Mouse (Mus musculus) thymus, postnatal 25 days (tissue): ENCODE data around the gene Fam185a.

ENCODE experiments used
- DNase-seq: peaks from one replicate; pipeline ENCODE4 v3.0.0; 2022

Fam185a gene

GRCm38 (mm10) chr5:21434148-21434929, 9.6 kb downstream of the Fam185a start:
- DNase-seq: no peak

GRCm38 (mm10) chr5:21436471-21436975, 11.8 kb downstream of the Fam185a start:
- DNase-seq: no peak

GRCm38 (mm10) chr5:21438428-21438827, 13.7 kb downstream of the Fam185a start:
- DNase-seq: no peak

- DNase-seq: no peak
Observed at GRCm38 (mm10) chr5:21439446-21440110, 14.8 kb downstream of the Fam185a start.

- DNase-seq: no peak
Observed at GRCm38 (mm10) chr5:21440833-21441530, 16.2 kb downstream of the Fam185a start.

- no peak for DNase-seq
Observed at GRCm38 (mm10) chr5:21467387-21467786, 42.6 kb downstream of the Fam185a start.

GRCm38 (mm10) chr5:21468100-21468499, 43.3 kb downstream of the Fam185a start:
- DNase-seq: no peak

GRCm38 (mm10) chr5:21478428-21478827, 53.7 kb downstream of the Fam185a start:
- DNase-seq: no peak

- DNase-seq: no peak
Observed at GRCm38 (mm10) chr5:21479746-21480145, 55.0 kb downstream of the Fam185a start.

- DNase-seq: no peak
Observed at GRCm38 (mm10) chr5:21481521-21481920, 56.8 kb downstream of the Fam185a start.

GRCm38 (mm10) chr5:21482446-21483222, 57.9 kb downstream of the Fam185a start:
- peak; percentile 8 for DNase-seq

GRCm38 (mm10) chr5:21483275-21483674, 58.5 kb downstream of the Fam185a start:
- no peak for DNase-seq

- no peak for DNase-seq
Observed at GRCm38 (mm10) chr5:21485197-21485829, 60.6 kb downstream of the Fam185a start.

GRCm38 (mm10) chr5:21486798-21487197, 62.0 kb downstream of the Fam185a start:
- no peak for DNase-seq

- no peak for DNase-seq
Observed at GRCm38 (mm10) chr5:21487306-21487705, 62.5 kb downstream of the Fam185a start.

GRCm38 (mm10) chr5:21487716-21488115, 63.0 kb downstream of the Fam185a start:
- DNase-seq: no peak

GRCm38 (mm10) chr5:21488506-21488905, 63.7 kb downstream of the Fam185a start:
- no peak for DNase-seq

GRCm38 (mm10) chr5:21489135-21489534, 64.4 kb downstream of the Fam185a start:
- no peak for DNase-seq

GRCm38 (mm10) chr5:21491469-21491868, 66.7 kb downstream of the Fam185a start:
- DNase-seq: no peak

GRCm38 (mm10) chr5:21492213-21492612, 67.5 kb downstream of the Fam185a start:
- no peak for DNase-seq

- DNase-seq: no peak
Observed at GRCm38 (mm10) chr5:21493294-21493999, 68.7 kb downstream of the Fam185a start.

- no peak for DNase-seq
Observed at GRCm38 (mm10) chr5:21494781-21495180, 70.0 kb downstream of the Fam185a start.
